Mouse (Mus musculus): ENCODE measurements around the gene Dcun1d1. TPM values are rescaled to one million over a fixed set of nuclear protein-coding genes. Genes with fewer than 3 reads are reported as not detected.

Gene Dcun1d1
- 93.3 and 104 TPM in 2 replicates for polyA plus RNA-seq (2015; fragmentation: Nextera tagmentation; extraction: Ambion mirVana)

- H3K9me3 ChIP-seq, result no peaks in the 10 kb centered on the region
- no peak for ATAC-seq (ENCODE audit: insufficient read depth, low FRiP score, low read depth)
- no peak within 1 kb of the TSS for H3K27ac ChIP-seq
- 93% methylated on average over 6 of the region's 6 CpGs for WGBS
- no peak within 1 kb of the TSS for H3K9ac ChIP-seq
- H3K36me3 ChIP-seq, result no peaks in the 10 kb centered on the region
- H3K4me3 ChIP-seq (replicated peaks), result no peak within 1 kb of the TSS
- no peak within 1 kb of the TSS for H3K4me2 ChIP-seq
- peaks cover 10% of the 10 kb centered on the region; the same call in 1 of the 2 replicates for H3K4me1 ChIP-seq
- no peaks in the 10 kb centered on the region for H3K27me3 ChIP-seq (replicated peaks)
Observed at GRCm38 (mm10) chr3:35937345-35937744, at the start of gene Dcun1d1. TSS of gene Dcun1d1 (minus strand) at chr3:35937445.

DNA sequence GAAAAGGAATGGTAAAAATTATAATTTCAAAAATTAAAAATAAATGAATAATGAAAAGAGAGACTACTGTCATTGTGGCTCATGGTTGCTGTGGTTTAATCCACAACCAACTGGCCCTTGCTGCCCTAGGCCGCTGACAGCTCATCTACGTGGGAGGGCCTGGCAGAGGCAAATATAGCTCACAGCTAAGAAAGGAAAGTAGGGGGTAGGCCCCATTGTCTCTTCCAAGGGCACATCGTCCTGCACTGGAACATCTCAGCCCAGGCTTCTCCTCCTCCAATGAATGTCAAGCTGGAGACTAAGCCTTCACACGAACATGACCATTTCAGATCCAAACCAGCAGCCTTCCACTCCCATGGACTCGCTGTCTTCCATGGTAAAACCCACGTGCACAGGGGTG is 49.0 kb upstream of the Dcun1d1 start:
- Histone ChIP-seq H3K27me3 (replicated peaks) (no peaks in the 10 kb centered on the region), H3K4me1 (no peaks in the 10 kb centered on the region), H3K4me3 (replicated peaks) (no peak overlapping the region), H3K27ac (no peak overlapping the region), H3K9ac (no peak overlapping the region), H3K4me2 (no peak overlapping the region), H3K36me3 (peaks cover 16% of the 10 kb centered on the region), H3K9me3 (no peaks in the 10 kb centered on the region)
- 90% methylated on average over 6 of the region's 6 CpGs for WGBS
- ATAC-seq (ENCODE audit: insufficient read depth, low FRiP score, low read depth), result no peak

DNA sequence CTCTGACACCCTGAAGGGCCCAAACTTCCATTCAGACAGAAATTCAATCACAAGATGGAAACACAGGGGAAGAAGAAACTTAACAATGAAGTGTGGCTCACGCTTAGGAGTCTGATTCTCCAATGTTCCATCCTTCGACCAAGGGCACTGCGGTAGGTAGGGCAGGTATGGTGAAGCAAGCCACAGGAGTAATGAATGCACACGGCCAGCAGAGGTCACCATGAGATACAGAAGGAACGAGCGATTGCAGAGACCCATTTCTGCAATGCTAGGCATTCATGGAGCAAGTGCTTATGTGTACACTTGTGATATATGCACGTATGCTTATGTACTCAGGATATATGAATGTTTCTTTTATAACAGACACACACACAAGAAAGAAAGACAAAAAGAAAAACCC is 36.3 kb upstream of the Dcun1d1 start:
- WGBS, result 64% methylated on average over 7 of the region's 7 CpGs
- peaks cover 15% of the 10 kb centered on the region for H3K36me3 ChIP-seq
- ATAC-seq (ENCODE audit: insufficient read depth, low FRiP score, low read depth), result no peak
- no peaks in the 10 kb centered on the region for H3K27me3 ChIP-seq (replicated peaks)
- H3K9me3 ChIP-seq, result no peaks in the 10 kb centered on the region
- H3K4me2 ChIP-seq, result no peak overlapping the region
- no peak overlapping the region for H3K27ac ChIP-seq
- H3K4me3 ChIP-seq (replicated peaks), result no peak overlapping the region
- no peak overlapping the region for H3K9ac ChIP-seq
- H3K4me1 ChIP-seq, result no peaks in the 10 kb centered on the region

DNA sequence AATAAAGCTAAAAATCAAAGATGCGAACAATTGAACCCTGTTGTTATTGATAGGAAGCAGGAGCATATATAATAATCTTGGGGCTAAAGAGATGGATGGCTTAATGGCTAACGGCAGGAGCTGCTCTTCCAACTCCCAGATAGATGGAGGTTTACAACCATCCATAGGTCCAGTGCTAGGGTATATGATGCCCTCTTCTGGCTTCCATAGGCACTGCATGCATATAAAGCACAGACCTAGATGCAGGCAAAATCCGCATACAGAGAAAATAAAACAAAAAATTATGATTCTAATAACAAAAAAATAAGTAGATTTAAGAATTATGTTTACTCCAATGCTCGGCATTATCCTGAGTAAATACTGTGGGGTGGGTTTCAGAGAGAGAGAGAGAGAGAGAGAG is 35.7 kb upstream of the Dcun1d1 start:
- Histone ChIP-seq H3K4me3 (replicated peaks) (no peak overlapping the region), H3K27ac (no peak overlapping the region), H3K36me3 (peaks cover 15% of the 10 kb centered on the region; the same call in 1 of the 2 replicates), H3K4me2 (no peak overlapping the region), H3K4me1 (no peaks in the 10 kb centered on the region), H3K27me3 (replicated peaks) (no peaks in the 10 kb centered on the region), H3K9me3 (no peaks in the 10 kb centered on the region), H3K9ac (no peak overlapping the region)
- no peak for ATAC-seq (ENCODE audit: insufficient read depth, low FRiP score, low read depth)
- WGBS, result 81% methylated on average over 4 of the region's 4 CpGs

GRCm38 (mm10) chr3:35971149-35971548 is 33.9 kb upstream of the Dcun1d1 start:
- no peak for ATAC-seq (ENCODE audit: insufficient read depth, low FRiP score, low read depth)
- Histone ChIP-seq H3K9ac (no peak overlapping the region), H3K36me3 (peaks cover 17% of the 10 kb centered on the region; the same call in 1 of the 2 replicates), H3K9me3 (no peaks in the 10 kb centered on the region), H3K27me3 (replicated peaks) (no peaks in the 10 kb centered on the region), H3K4me2 (no peak overlapping the region), H3K27ac (no peak overlapping the region), H3K4me1 (no peaks in the 10 kb centered on the region), H3K4me3 (replicated peaks) (no peak overlapping the region)
- 92% methylated on average over 12 of the region's 12 CpGs for WGBS

DNA sequence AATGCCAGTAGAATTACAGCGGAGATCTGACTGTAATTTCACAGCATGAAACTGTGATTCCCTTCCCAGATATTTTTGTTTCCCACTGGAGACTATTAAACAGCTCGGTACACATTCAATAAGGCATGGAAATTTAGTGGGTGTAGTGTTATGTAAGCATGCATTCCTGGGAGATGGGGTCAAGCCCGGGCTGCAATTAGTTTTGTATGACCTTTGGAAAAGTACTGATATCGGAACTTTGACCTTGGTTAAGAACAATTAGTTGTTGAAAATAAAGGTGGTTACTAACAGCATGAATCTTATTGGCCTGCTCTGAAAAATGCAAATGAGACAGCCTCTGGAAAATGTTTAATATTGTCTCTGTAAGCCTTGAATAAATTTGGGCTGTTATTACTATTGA is 33.2 kb upstream of the Dcun1d1 start:
- H3K9ac ChIP-seq, result no peak overlapping the region
- no peak for ATAC-seq (ENCODE audit: insufficient read depth, low FRiP score, low read depth)
- H3K9me3 ChIP-seq, result no peaks in the 10 kb centered on the region
- H3K36me3 ChIP-seq, result peaks cover 17% of the 10 kb centered on the region; the same call in 1 of the 2 replicates
- no peak overlapping the region for H3K27ac ChIP-seq
- no peaks in the 10 kb centered on the region for H3K4me1 ChIP-seq
- H3K27me3 ChIP-seq (replicated peaks), result no peaks in the 10 kb centered on the region
- H3K4me3 ChIP-seq (replicated peaks), result no peak overlapping the region
- H3K4me2 ChIP-seq, result no peak overlapping the region
- 81% methylated on average over 4 of the region's 4 CpGs for WGBS

- H3K27ac ChIP-seq, result no peak overlapping the region
- peaks cover 20% of the 10 kb centered on the region; the same call in 1 of the 2 replicates for H3K36me3 ChIP-seq
- H3K4me2 ChIP-seq, result no peak overlapping the region
- H3K4me3 ChIP-seq (replicated peaks), result no peak overlapping the region
- no peaks in the 10 kb centered on the region for H3K9me3 ChIP-seq
- no peaks in the 10 kb centered on the region for H3K27me3 ChIP-seq (replicated peaks)
- ATAC-seq (ENCODE audit: insufficient read depth, low FRiP score, low read depth), result no peak
- H3K4me1 ChIP-seq, result no peaks in the 10 kb centered on the region
- 84% methylated on average over 8 of the region's 8 CpGs for WGBS
- H3K9ac ChIP-seq, result no peak overlapping the region
Observed at GRCm38 (mm10) chr3:35967366-35967921, 30.2 kb upstream of the Dcun1d1 start.

DNA sequence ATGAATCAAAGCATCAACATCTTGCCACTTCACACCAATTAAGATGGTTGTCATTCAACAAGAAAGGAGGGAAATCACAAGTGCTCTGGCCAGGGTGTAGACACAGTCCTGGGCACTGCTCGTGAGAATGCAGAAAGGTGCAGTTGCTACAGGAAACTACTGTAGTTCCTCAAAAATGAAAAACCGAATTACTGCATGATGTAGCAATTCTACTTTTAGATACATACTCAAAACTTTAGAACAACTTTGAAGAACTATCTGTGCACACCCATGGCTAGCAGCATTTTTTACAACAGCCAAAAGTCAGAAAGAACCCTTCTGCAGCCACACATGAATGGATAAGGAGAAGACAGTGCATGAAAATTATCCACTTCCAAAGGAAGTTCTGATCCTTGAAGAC is 29.2 kb upstream of the Dcun1d1 start:
- H3K9me3 ChIP-seq, result no peaks in the 10 kb centered on the region
- no peaks in the 10 kb centered on the region for H3K4me1 ChIP-seq
- peaks cover 11% of the 10 kb centered on the region; the same call in 1 of the 2 replicates for H3K36me3 ChIP-seq
- no peak overlapping the region for H3K4me2 ChIP-seq
- H3K27me3 ChIP-seq (replicated peaks), result no peaks in the 10 kb centered on the region
- no peak overlapping the region for H3K9ac ChIP-seq
- 74% methylated on average over 2 of the region's 2 CpGs for WGBS
- H3K27ac ChIP-seq, result no peak overlapping the region
- ATAC-seq (ENCODE audit: insufficient read depth, low FRiP score, low read depth), result no peak
- H3K4me3 ChIP-seq (replicated peaks), result no peak overlapping the region

- Histone ChIP-seq H3K36me3 (0 out of 2 replicates have a peak, but pooled peaks cover 8% of the 10 kb centered on the region), H3K9ac (no peak overlapping the region), H3K4me1 (no peaks in the 10 kb centered on the region), H3K4me2 (no peak overlapping the region), H3K4me3 (replicated peaks) (no peak overlapping the region), H3K27me3 (replicated peaks) (no peaks in the 10 kb centered on the region), H3K9me3 (no peaks in the 10 kb centered on the region), H3K27ac (no peak overlapping the region)
- WGBS, result 69% methylated on average over 4 of the region's 4 CpGs
- no peak for ATAC-seq (ENCODE audit: insufficient read depth, low FRiP score, low read depth)
Observed at GRCm38 (mm10) chr3:35964928-35965327, 27.7 kb upstream of the Dcun1d1 start.

DNA sequence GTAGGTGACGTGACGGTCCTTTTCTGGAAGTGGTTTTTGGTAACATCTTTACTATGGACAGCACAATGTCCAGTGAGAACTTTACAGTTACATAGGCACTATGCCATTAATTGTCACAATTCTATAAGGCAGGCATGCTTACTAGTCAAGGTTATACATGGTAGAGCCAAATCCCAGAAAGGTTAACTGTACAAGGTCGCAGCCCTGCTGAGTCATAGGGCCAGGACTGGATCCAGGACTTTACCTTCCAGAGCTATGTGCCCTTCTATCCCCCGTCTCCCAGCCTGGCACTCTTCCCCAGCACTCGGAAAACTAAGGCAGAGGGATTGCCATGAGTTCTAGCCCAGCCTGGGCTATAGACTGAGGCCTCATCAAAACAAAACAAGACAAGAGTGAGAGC is 26.7 kb upstream of the Dcun1d1 start:
- H3K36me3 ChIP-seq, result peaks cover 14% of the 10 kb centered on the region; the same call in 1 of the 2 replicates
- no peaks in the 10 kb centered on the region for H3K27me3 ChIP-seq (replicated peaks)
- 92% methylated on average over 5 of the region's 5 CpGs for WGBS
- H3K9ac ChIP-seq, result no peak overlapping the region
- no peaks in the 10 kb centered on the region for H3K9me3 ChIP-seq
- H3K4me2 ChIP-seq, result no peak overlapping the region
- no peaks in the 10 kb centered on the region for H3K4me1 ChIP-seq
- no peak overlapping the region for H3K4me3 ChIP-seq (replicated peaks)
- H3K27ac ChIP-seq, result no peak overlapping the region
- ATAC-seq (ENCODE audit: insufficient read depth, low FRiP score, low read depth), result no peak

- H3K4me1 ChIP-seq, result no peaks in the 10 kb centered on the region
- no peak overlapping the region for H3K27ac ChIP-seq
- H3K4me2 ChIP-seq, result no peak overlapping the region
- WGBS, result 88% methylated on average over 4 of the region's 4 CpGs
- no peak overlapping the region for H3K9ac ChIP-seq
- no peaks in the 10 kb centered on the region for H3K27me3 ChIP-seq (replicated peaks)
- no peak for ATAC-seq (ENCODE audit: insufficient read depth, low FRiP score, low read depth)
- peaks cover 15% of the 10 kb centered on the region; the same call in 1 of the 2 replicates for H3K36me3 ChIP-seq
- H3K4me3 ChIP-seq (replicated peaks), result no peak overlapping the region
- no peaks in the 10 kb centered on the region for H3K9me3 ChIP-seq
Observed at GRCm38 (mm10) chr3:35963401-35963800, 26.2 kb upstream of the Dcun1d1 start.

- no peak for ATAC-seq (ENCODE audit: insufficient read depth, low FRiP score, low read depth)
- H3K4me1 ChIP-seq, result no peaks in the 10 kb centered on the region
- H3K4me3 ChIP-seq (replicated peaks), result no peak overlapping the region
- no peak overlapping the region for H3K9ac ChIP-seq
- 88% methylated on average over 5 of the region's 5 CpGs for WGBS
- H3K36me3 ChIP-seq, result peaks cover 15% of the 10 kb centered on the region; the same call in 1 of the 2 replicates
- no peaks in the 10 kb centered on the region for H3K27me3 ChIP-seq (replicated peaks)
- no peak overlapping the region for H3K4me2 ChIP-seq
- no peaks in the 10 kb centered on the region for H3K9me3 ChIP-seq
- H3K27ac ChIP-seq, result no peak overlapping the region
Observed at GRCm38 (mm10) chr3:35962967-35963366, 25.7 kb upstream of the Dcun1d1 start.

GRCm38 (mm10) chr3:35957230-35957629 is 20.0 kb upstream of the Dcun1d1 start:
- H3K27me3 ChIP-seq (replicated peaks), result no peaks in the 10 kb centered on the region
- 93% methylated on average over 3 of the region's 3 CpGs for WGBS
- no peak overlapping the region for H3K4me2 ChIP-seq
- ATAC-seq (ENCODE audit: insufficient read depth, low FRiP score, low read depth), result no peak
- no peaks in the 10 kb centered on the region for H3K9me3 ChIP-seq
- H3K4me1 ChIP-seq, result no peaks in the 10 kb centered on the region
- H3K9ac ChIP-seq, result no peak overlapping the region
- no peak overlapping the region for H3K27ac ChIP-seq
- H3K4me3 ChIP-seq (replicated peaks), result no peak overlapping the region
- H3K36me3 ChIP-seq, result peaks cover 7% of the 10 kb centered on the region; the same call in 1 of the 2 replicates
